Mouse (Mus musculus) granulocyte monocyte progenitor cell, adult 5-6 weeks (primary cell): ENCODE results near the gene Smad3. TPM values are rescaled to one million over a fixed set of nuclear protein-coding genes. Genes with fewer than 3 reads are reported as not detected.

Experiments
- ATAC-seq: replicated peaks from 2 replicates; pipeline ENCODE4 v1.8.0; 2016; ENCODE audit warnings: mild to moderate bottlenecking, moderate TSS enrichment, inconsistent platforms; ENCODE audit not compliant: poor library complexity, severe bottlenecking
- total RNA-seq, 2 experiments: library from RNA; stranded (forward) in 1 of 2; stranded (reverse) in 1 of 2; fragments of 200-712, 200-1000 nt in 1 of 2; fragments of >200 nt in 1 of 2; fragmentation: Nextera tagmentation in 1 of 2; gene quantifications; 2 replicates each; pipeline ENCODE4 v1.2.3; 2014 to 2017

The Smad3 gene
- total RNA-seq, 2 experiments from 2014 or later = 12.6 to 24.7 TPM

DNA sequence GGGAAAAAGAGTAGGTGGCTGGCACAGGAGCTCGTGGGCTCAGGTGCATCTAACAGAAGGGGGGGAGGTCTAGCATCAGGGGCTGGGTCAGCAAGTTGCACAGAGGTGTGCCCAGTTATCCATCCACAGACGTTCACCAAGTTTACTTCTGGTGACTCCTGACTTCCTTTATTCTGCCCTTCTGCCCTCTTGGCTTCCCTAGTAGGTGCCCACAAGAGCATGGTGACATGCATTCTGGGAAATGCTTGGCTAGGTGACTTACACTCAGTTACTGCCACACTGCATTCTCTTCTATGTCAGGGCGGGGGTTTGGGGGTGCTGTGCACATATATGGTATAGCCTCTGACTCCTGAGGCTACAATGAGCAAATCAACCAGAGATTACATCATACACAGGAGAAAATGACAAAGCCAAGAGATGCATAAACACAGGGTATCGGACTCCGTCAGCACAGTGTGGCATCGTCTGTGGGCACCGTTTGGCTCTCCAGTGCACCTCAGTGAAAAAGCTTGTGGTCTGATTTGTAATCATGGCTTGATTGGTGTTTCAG, 54.5 kb downstream of the Smad3 start:
- ATAC-seq = no peak

- no peak for ATAC-seq
These were observed 55.2 kb downstream of the Smad3 start for GRCm38 (mm10) chr9:63702502-63703013.

GRCm38 (mm10) chr9:63701957-63702309, 55.9 kb downstream of the Smad3 start:
- ATAC-seq = no peak

DNA sequence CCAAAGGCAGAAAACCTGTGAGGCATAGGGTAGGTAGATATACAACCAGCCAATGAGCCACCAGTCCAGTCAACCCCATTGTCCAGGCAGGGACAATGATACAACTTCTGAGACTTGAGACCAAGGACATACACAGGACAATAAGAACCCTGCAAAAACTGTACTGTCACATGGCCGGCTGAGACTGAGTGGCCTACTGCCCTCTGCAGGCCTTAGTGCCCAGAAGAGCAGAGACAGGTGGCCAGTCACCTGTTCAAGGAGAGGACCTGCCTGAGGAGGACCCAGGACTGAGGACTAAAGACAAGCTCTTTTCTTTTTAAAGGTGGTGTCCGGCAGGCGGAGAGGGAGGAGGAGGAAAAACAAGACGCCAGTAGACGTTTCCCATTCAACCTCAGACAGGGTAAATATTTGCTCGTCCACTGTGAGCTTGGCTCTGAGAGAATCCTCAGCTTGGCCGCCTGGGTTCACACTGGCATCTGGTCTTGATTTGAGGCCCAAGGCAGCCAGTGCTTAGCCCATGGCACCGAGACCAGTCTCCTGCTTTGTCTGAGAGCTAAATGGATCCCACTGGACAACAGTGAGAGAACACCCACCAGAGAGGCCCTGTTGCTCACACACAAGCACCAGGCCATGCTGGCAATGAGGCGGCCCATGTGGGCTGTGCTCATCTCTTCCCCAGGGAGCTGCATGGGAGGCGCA, 56.4 kb downstream of the Smad3 start:
- ATAC-seq = no peak

GRCm38 (mm10) chr9:63699145-63699544, 58.6 kb downstream of the Smad3 start:
- no peak for ATAC-seq

DNA sequence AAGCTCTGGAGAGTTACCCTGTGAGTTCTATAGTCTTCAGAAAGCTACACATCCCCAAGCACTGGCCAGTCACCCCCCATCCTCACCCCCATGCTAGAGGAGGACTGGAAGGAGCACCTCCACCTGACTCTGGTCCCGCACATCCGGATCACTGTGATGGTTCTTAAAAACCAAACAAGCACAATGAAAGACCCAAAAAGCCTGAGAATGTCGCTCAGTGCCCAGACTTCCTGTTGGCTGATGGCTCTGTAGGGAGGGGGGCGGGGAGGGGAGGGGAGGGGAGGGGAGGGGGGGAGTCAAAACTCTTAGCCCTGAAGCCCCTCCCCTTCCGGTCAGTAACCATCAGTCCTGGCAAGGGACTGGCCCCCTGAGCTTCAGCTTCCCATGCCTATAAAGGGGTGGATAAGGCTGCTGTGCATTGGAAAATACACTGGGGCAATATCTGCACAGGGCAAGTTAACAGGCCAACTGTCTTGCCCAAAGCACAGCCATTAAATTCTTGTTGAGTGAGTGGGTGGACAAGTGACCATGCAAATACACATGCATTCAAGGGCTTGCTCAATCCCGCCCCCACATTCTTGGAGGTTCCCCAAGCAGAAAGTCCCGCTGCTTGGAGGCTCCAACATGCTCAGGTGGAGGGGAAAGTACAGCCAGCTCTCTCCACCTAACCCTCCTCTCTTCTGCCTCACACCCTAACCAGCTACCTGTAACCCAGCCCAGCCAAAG, 59.3 kb downstream of the Smad3 start:
- peak; percentile 9; the same call in 1 of the 2 replicates for ATAC-seq

DNA sequence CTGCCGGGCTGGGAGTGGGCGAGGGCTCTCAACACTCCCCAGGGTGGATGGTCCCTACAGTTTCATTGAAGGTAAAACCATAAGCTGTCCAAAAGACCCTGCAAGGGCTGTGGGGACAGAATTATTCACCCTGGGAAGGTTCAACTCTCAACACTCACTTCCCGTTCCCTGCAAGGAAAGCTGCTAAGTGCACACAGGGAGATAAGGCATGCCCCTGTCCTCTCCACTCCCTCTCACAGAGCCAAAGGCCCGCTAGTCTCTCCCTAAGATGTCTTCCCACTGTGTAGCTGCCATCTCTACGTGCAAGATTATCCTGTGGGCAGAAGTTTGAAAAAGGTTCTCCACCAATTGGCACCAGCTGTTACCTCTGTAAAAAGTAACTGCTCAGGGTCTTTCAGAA, 60.2 kb downstream of the Smad3 start:
- no peak for ATAC-seq

GRCm38 (mm10) chr9:63696463-63697105, 61.2 kb downstream of the Smad3 start:
- no peak for ATAC-seq

- no peak for ATAC-seq
These were observed 65.8 kb downstream of the Smad3 start for GRCm38 (mm10) chr9:63691960-63692359.

- ATAC-seq = peak; percentile 88
These were observed 67.3 kb downstream of the Smad3 start for GRCm38 (mm10) chr9:63690511-63690910.

DNA sequence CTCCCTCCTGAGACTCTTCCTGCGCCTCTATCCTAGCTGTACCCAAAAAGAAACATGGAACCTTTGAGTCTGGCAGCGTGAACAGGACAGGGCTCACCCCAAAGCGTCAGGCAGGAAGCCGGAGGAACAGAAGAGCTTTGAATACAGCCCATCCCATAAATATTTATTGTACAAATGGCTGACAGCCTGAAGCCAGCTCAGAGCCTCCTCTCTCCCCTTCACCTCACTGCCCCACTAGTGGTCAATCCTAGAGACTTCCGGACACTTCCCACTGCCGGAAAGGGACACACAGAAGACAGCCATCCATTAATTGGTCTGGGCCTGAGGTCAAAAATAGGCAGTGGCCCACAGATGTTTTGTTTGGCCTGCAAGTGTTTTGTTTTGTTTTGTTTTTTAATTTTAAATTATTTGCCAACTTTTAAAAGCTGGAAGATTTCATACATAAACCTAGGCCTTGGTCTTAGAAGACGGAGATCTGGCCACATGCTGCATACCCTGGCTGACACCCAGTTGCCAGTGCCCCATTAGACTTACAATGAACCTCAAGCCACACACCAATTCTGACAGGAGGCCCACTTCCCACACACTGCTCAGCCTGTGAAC, 70.3 kb downstream of the Smad3 start:
- no peak for ATAC-seq

DNA sequence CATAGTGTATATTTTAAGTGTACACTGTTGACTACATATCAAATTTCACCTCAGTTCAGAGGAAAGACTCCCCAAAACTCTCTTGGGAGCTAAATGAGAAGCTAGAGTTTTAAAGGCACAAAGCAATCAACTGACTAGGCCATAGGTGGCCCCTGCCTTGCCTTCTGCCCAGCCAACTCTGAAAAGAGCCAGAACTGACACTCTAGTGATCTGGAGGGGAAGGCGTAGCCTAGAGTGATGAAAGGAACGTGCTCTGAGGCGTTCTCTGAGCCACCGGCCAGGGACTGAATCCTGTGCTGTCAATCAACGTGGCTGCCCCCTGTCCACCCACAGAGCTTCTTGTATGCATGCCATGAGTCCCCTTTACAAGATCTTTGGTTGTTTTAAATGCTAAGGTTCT, 72.4 kb downstream of the Smad3 start:
- no peak for ATAC-seq

DNA sequence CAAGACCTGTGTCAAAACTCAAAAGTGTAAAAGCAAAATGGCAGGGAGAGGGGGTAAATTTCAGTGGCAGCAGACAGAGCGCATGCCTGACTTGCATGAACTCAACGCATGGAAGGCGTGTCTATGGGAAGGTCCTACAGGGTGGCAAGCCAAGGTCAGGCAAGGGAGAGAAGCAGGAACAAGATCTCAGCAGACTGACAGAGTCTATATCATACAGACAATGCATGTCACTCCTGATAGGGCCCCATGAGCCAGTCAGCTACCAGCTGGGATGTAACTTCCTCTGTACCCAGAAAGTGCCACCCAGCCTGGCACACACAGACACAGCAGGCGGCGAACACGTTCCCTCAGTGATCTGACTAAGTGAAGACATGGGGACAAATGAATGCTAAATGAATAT, 73.5 kb downstream of the Smad3 start:
- ATAC-seq = peak; percentile 37

DNA sequence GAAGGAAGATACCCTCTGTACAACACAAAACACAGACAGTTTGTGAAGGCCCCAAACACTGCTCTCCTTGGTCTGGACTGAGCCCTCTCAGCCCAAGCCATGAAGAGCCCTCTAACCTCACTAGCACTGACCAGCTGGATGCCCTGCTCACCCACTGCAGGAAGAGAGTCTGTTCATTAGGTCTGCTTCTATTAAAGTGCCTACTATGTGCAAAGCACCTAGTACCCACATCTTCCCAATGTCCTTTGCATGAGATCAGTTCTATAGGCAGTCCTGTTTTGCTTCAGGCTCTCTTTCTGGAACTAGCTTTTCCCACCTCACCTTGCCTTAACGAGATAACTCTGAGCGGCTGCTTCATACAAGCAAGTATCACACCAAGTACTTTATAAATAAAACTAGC, 74.9 kb downstream of the Smad3 start:
- ATAC-seq = no peak

DNA sequence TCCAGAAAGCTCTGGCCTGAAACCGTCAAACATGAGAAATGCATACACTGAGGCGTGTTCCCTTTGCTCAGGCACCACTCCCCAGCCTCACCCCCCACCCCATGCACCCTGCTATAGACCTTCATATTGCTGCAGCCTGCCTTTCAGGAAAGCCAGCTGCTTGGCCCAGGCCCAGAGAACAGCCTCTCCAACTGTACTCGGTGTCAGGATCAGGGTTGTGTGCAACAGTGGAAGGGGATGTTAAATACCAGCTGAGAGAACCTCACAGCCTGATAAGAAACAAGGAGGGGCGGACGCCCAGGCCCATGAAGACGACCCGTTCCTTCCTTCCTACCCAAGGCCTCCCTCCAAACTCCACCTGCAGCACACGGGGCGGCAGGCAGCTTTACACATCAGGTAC, 75.5 kb downstream of the Smad3 start:
- no peak for ATAC-seq

DNA sequence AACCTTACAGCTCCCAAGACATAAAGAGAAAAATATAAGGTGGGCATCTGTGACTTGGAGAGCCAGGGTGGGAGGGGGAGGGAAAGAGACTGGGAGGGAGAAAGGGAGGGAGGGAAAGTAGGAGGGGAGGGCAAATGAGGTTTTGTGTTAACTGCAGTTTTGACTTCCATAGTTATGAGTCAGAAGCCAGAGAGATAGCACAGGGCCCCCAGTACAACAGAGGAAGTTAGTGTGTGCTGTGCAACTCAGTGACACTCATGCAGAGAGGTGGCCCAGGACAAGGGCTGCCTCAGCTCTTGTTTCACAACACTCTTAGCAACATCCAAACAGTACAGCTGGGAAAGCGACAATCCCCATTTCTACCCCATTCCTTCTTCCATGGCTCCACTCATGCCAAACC, 79.7 kb downstream of the Smad3 start:
- peak; percentile 96 for ATAC-seq

GRCm38 (mm10) chr9:63677621-63678020, 80.2 kb downstream of the Smad3 start:
- ATAC-seq = no peak

DNA sequence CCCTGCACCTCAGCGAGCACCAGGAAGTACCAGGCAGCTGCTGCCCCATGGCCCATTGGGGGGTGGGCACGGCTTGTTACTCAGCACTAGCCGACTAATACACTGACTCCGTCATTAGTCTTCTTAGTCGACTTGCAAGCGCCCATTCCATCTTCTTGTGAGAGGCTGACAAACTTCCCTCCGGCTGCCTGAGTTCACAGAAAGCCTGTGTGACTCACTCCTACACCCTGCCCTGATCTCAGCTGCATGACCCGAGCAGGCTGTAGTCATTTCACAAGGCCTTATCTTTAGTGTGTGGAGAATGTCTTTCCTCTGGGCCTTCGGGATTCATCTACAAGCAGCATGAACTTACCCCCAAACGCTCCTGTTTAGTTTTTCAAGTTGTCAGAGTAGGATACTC, 83.2 kb downstream of the Smad3 start:
- no peak for ATAC-seq

GRCm38 (mm10) chr9:63673494-63673805, 84.3 kb downstream of the Smad3 start:
- no peak for ATAC-seq

- peak; percentile 54; the same call in 1 of the 2 replicates for ATAC-seq
These were observed 84.8 kb downstream of the Smad3 start for GRCm38 (mm10) chr9:63672797-63673493.
